Mouse (Mus musculus): Measurements from ENCODE around the gene Plcl2.

GRCm38 (mm10) chr17:50495216-50495889, 13.8 kb upstream of the Plcl2 start:
- no peak for TF ChIP-seq CTCF (IDR thresholded peaks at IDR 0.05; ENCODE audit: insufficient read depth, low read depth, low read length)
- TF ChIP-seq POLR2A (IDR thresholded peaks at IDR 0.05; ENCODE audit: insufficient read depth, low read depth, low read length), result no peak
